Mouse (Mus musculus) heart, embryonic 11.5 days (tissue): ENCODE data around the gene Rbm47. TPM values are rescaled to one million over a fixed set of nuclear protein-coding genes. Genes with fewer than 3 reads are reported as not detected.

Source experiments
- ATAC-seq: fragments of 200-750 bp; cut with Nextera tagmentation; replicated peaks from 2 replicates; pipeline ENCODE4 v1.8.0; 2017; ENCODE audit warnings: moderate library complexity; ENCODE audit not compliant: insufficient number of reproducible peaks, low FRiP score, low TSS enrichment
- H3K27ac ChIP-seq: fragments of 300-500 bp; sonication (generic); 2 replicates; pipeline ENCODE4 v1.5.1; 2014; ENCODE audit warnings: mild to moderate bottlenecking, low read depth, low read length
- H3K27me3 ChIP-seq: fragments of 300-500 bp; sonication (generic); 2 replicates; pipeline ENCODE4 v1.6.1; 2014; ENCODE audit warnings: mild to moderate bottlenecking, low read length, mixed read lengths; ENCODE audit not compliant: control insufficient read depth, insufficient read depth
- H3K36me3 ChIP-seq: fragments of 300-500 bp; sonication (generic); 2 replicates; pipeline ENCODE4 v1.6.1; 2014; ENCODE audit warnings: mild to moderate bottlenecking, low read length, moderate library complexity, mixed read lengths; ENCODE audit not compliant: control insufficient read depth, insufficient read depth
- H3K4me1 ChIP-seq: fragments of 300-500 bp; sonication (generic); 2 replicates; pipeline ENCODE4 v1.6.1; 2014; ENCODE audit warnings: low read length; ENCODE audit not compliant: control insufficient read depth, insufficient read depth
- H3K4me2 ChIP-seq: fragments of 300-500 bp; sonication (generic); 2 replicates; pipeline ENCODE4 v1.6.1; 2014; ENCODE audit warnings: mild to moderate bottlenecking, moderate library complexity
- H3K4me3 ChIP-seq: fragments of 300-500 bp; sonication (generic); 2 replicates; pipeline ENCODE4 v1.5.1; 2014; ENCODE audit warnings: low read depth, low read length
- H3K9ac ChIP-seq: fragments of 300-500 bp; sonication (generic); 2 replicates; pipeline ENCODE4 v1.6.1; 2014; ENCODE audit warnings: mild to moderate bottlenecking, low read depth, low read length, moderate library complexity
- H3K9me3 ChIP-seq: fragments of 300-500 bp; sonication (generic); replicated peaks from 2 replicates; pipeline ENCODE4 v1.6.1; 2016; ENCODE audit warnings: low read length; ENCODE audit not compliant: control insufficient read depth
- WGBS: fragments of 180-500 bp; shearing (Covaris S2); extraction: QIAGEN DNeasy Blood & Tissue Kit; methylation state at CpG from one replicate; pipeline ENCODE4 v1.1.7; 2014; ENCODE audit not compliant: insufficient replicate concordance; 5-methylcytosine and 5-hydroxymethylcytosine counted together
- polyA plus RNA-seq: library from polyadenylated mRNA; unstranded; fragments of >200 nt; fragmentation: Nextera tagmentation; extraction: Ambion mirVana; gene quantifications from 2 replicates; pipeline ENCODE4 v1.2.1, GENCODE M21; 2014

Rbm47 gene
- polyA plus RNA-seq, 1 experiment from 2014 or later = 1.8 TPM

DNA sequence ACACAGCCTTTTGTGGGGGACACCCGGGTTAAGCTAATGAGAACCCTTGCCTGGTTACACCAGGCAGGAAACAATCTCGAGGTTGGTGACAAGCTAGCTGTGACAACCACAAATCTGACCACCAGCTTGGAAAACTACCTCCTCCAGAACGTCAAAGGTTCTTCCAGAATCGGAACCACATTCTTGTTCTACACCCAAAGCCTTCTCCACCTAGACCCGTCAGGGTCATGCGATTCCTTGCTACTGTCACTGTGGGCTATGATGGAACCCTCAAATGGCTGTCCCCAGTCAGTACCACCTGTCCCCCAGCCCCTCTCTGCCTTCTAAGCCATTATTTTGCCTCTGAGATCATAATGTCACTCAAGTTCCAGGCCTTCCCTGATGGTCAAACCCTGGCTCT is 76.8 kb downstream of the Rbm47 start:
- no peaks in the 10 kb centered on the region for H3K27me3 ChIP-seq
- WGBS = 78% methylated on average over 6 of the region's 6 CpGs
- no peak overlapping the region for H3K27ac ChIP-seq
- no peaks in the 10 kb centered on the region for H3K9me3 ChIP-seq
- H3K4me2 ChIP-seq = no peak overlapping the region
- no peak for ATAC-seq
- no peak overlapping the region for H3K4me3 ChIP-seq
- no peaks in the 10 kb centered on the region for H3K4me1 ChIP-seq
- H3K36me3 ChIP-seq = no peaks in the 10 kb centered on the region
- H3K9ac ChIP-seq = no peak overlapping the region

GRCm38 (mm10) chr5:66095166-66095565 is 77.8 kb downstream of the Rbm47 start:
- no peak overlapping the region for H3K9ac ChIP-seq
- H3K4me2 ChIP-seq = no peak overlapping the region
- no peaks in the 10 kb centered on the region for H3K27me3 ChIP-seq
- 37% methylated on average over 6 of the region's 6 CpGs for WGBS
- H3K36me3 ChIP-seq = no peaks in the 10 kb centered on the region
- no peak for ATAC-seq
- no peak overlapping the region for H3K27ac ChIP-seq
- no peaks in the 10 kb centered on the region for H3K9me3 ChIP-seq
- no peak overlapping the region for H3K4me3 ChIP-seq
- 0 out of 2 replicates have a peak, but pooled peaks cover 1% of the 10 kb centered on the region for H3K4me1 ChIP-seq

- WGBS = 29% methylated on average over 9 of the region's 9 CpGs
- no peak overlapping the region for H3K4me2 ChIP-seq
- H3K27me3 ChIP-seq = no peaks in the 10 kb centered on the region
- H3K9ac ChIP-seq = no peak overlapping the region
- no peaks in the 10 kb centered on the region for H3K36me3 ChIP-seq
- H3K9me3 ChIP-seq = no peaks in the 10 kb centered on the region
- H3K4me3 ChIP-seq = no peak overlapping the region
- ATAC-seq = no peak
- 0 out of 2 replicates have a peak, but pooled peaks cover 2% of the 10 kb centered on the region for H3K4me1 ChIP-seq
- no peak overlapping the region for H3K27ac ChIP-seq
Measured at GRCm38 (mm10) chr5:66090037-66090436, 82.9 kb downstream of the Rbm47 start.

DNA sequence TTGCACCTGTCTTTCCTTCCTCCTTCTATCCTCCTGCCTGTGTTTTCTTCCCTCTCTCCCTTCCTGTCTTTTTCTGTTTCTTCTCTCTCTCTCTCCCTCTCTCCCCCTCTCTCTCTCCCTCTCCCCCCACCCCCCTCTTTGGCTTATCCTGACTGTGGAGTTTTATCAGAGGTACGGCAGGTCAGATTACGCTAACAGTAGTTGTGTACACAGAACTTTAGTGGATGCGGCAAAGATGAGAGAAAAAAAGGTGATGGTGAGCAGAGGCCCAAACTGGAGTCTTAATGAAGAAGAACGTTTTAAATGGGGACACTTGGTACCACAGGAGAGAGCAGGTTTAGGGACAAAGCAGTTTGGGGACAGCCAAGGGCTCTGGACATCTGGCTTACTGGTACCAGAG is 83.3 kb downstream of the Rbm47 start:
- ATAC-seq = no peak
- H3K36me3 ChIP-seq = no peaks in the 10 kb centered on the region
- H3K9ac ChIP-seq = no peak overlapping the region
- H3K9me3 ChIP-seq = no peaks in the 10 kb centered on the region
- no peaks in the 10 kb centered on the region for H3K27me3 ChIP-seq
- H3K27ac ChIP-seq = no peak overlapping the region
- no peak overlapping the region for H3K4me3 ChIP-seq
- H3K4me2 ChIP-seq = no peak overlapping the region
- H3K4me1 ChIP-seq = 0 out of 2 replicates have a peak, but pooled peaks cover 2% of the 10 kb centered on the region
- WGBS = 39% methylated on average over 4 of the region's 4 CpGs

DNA sequence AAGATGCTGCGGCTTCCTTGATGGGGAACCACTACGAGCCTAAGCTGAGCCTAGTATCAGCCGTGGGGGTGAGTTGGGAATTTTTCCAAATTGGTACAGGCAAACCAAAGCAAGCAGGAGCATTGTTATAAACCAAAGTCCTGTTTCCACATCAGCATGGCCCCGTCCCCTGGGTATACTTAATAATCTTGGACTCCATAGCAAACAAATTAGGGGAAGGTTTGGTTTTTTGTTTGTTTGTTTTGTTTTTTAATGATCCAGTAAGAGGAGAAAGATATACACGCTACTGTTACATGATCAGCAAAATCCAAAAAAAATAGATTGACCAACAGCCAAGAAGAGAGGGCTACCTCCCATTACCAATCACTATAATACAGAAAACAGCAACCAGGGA is 84.0 kb downstream of the Rbm47 start:
- Histone ChIP-seq H3K27me3 (no peaks in the 10 kb centered on the region), H3K27ac (no peak overlapping the region), H3K9me3 (no peaks in the 10 kb centered on the region), H3K4me2 (no peak overlapping the region), H3K4me1 (0 out of 2 replicates have a peak, but pooled peaks cover 2% of the 10 kb centered on the region), H3K36me3 (no peaks in the 10 kb centered on the region), H3K4me3 (no peak overlapping the region), H3K9ac (no peak overlapping the region)
- ATAC-seq = no peak
- 84% methylated on average over 5 of the region's 5 CpGs for WGBS

DNA sequence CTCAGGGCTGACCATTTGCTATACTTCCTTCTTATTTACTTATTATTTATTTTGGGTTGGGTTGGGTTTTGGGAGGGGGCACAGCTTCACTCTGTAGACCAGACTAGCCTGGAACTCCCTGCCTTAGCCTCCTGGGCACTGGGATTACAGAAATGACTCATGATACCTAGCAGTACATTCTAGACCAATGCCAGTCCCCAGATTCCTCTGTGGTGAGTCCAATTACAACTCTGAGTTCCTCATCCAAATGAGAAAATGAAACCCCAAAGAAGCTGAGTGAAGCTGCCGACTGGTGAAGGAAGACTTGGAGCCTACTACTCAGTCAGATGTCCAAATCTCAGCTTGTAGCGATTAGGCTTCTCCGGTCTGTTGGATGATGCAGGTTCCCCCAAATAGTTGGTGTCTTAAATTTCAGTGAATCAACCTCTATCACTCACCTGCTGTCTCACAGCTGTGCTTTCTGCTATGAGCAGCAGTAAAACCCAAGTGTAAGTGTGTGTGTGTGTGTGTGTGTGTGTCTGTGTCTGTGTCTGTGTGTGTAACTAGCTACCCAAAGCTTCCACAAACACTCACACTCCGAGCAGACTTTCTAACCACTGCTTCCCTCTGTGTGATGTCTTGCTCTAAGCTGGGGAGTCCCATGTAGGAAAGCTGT is 84.5 kb downstream of the Rbm47 start:
- Histone ChIP-seq H3K9me3 (no peaks in the 10 kb centered on the region), H3K9ac (no peak overlapping the region), H3K36me3 (no peaks in the 10 kb centered on the region), H3K4me1 (0 out of 2 replicates have a peak, but pooled peaks cover 2% of the 10 kb centered on the region), H3K4me3 (no peak overlapping the region), H3K4me2 (no peak overlapping the region), H3K27me3 (no peaks in the 10 kb centered on the region), H3K27ac (no peak overlapping the region)
- WGBS = 88% methylated on average over 4 of the region's 4 CpGs
- no peak for ATAC-seq

DNA sequence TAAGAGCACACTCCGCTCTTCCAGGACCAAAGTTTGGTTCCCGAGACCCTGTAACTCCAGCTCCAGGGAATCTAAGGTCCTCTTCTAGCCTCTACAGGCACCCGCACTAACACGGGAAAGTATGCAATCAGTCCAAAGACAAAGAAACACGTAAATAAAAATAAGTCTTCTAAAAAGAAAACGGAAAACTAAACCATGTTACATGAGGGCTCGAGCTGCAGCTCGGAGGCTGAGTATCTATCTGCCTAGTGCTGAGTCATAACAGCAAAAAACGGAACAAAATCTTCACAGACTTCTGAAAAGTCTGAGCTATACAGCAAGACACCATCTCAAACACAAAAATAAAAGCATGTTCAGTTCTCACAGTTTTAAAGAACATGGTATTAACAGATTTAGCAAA is 86.0 kb downstream of the Rbm47 start:
- Histone ChIP-seq H3K4me1 (0 out of 2 replicates have a peak, but pooled peaks cover 2% of the 10 kb centered on the region), H3K4me2 (no peak overlapping the region), H3K9ac (no peak overlapping the region), H3K4me3 (no peak overlapping the region), H3K27ac (no peak overlapping the region), H3K36me3 (no peaks in the 10 kb centered on the region), H3K9me3 (no peaks in the 10 kb centered on the region), H3K27me3 (no peaks in the 10 kb centered on the region)
- ATAC-seq = no peak
- WGBS = 80% methylated on average over 9 of the region's 9 CpGs

- Histone ChIP-seq H3K9me3 (no peaks in the 10 kb centered on the region), H3K27ac (no peak overlapping the region), H3K9ac (no peak overlapping the region), H3K4me3 (no peak overlapping the region), H3K27me3 (no peaks in the 10 kb centered on the region), H3K4me1 (0 out of 2 replicates have a peak, but pooled peaks cover 2% of the 10 kb centered on the region), H3K4me2 (no peak overlapping the region), H3K36me3 (no peaks in the 10 kb centered on the region)
- no peak for ATAC-seq
- 81% methylated on average over 1 of the region's 1 CpGs for WGBS
Measured at GRCm38 (mm10) chr5:66086304-66086703, 86.6 kb downstream of the Rbm47 start.

GRCm38 (mm10) chr5:66085478-66085877 is 87.4 kb downstream of the Rbm47 start:
- Histone ChIP-seq H3K27me3 (no peaks in the 10 kb centered on the region), H3K4me2 (no peak overlapping the region), H3K9me3 (no peaks in the 10 kb centered on the region), H3K36me3 (no peaks in the 10 kb centered on the region), H3K4me3 (no peak overlapping the region), H3K27ac (no peak overlapping the region), H3K4me1 (0 out of 2 replicates have a peak, but pooled peaks cover 2% of the 10 kb centered on the region), H3K9ac (no peak overlapping the region)
- ATAC-seq = no peak
- WGBS = 43% methylated on average over 4 of the region's 4 CpGs
